Mouse (Mus musculus): ENCODE data around the gene Nrxn3. TPM values are rescaled to one million over a fixed set of nuclear protein-coding genes. Genes with fewer than 3 reads are reported as not detected.

The Nrxn3 gene
- total RNA-seq (2023), result not detected

GRCm38 (mm10) chr12:88722691-88723070, at the start of gene Nrxn3:
TSS of gene Nrxn3 (plus strand) at chr12:88722876.

